Mouse (Mus musculus) spleen, adult 2 months (tissue): ENCODE data around the gene Cant1.

Experiments used
- CTCF ChIP-seq: fragments of 200-500 bp; IDR thresholded peaks from 2 replicates; pipeline ENCODE4 v1.5.1; 2011; ENCODE audit warnings: mild to moderate bottlenecking, inconsistent platforms; ENCODE audit not compliant: insufficient read depth, insufficient read length, insufficient replicate concordance; ENCODE audit errors: extremely low read depth
- POLR2A ChIP-seq: fragments of 200-500 bp; IDR thresholded peaks from 2 replicates; pipeline ENCODE4 v1.6.1; 2011; ENCODE audit warnings: low read depth, low read length, inconsistent platforms

GRCm38 (mm10) chr11:118414270-118414669, 4.6 kb downstream of the Cant1 start:
- no peak for TF ChIP-seq CTCF
- no peak for TF ChIP-seq POLR2A
